Mouse (Mus musculus) hindbrain, embryonic 12.5 days (tissue): ENCODE measurements around the gene Cd83. TPM values are rescaled to one million over a fixed set of nuclear protein-coding genes. Genes with fewer than 3 reads are reported as not detected.

Experiments used
- ATAC-seq: fragments of 200-750 bp; cut with Nextera tagmentation; 2 replicates; pipeline ENCODE4 v1.8.0; 2017; ENCODE audit warnings: moderate TSS enrichment; ENCODE audit not compliant: low FRiP score
- H3K27ac ChIP-seq: fragments of 300-500 bp; sonication (generic); 2 replicates; pipeline ENCODE4 v1.5.1; 2016; ENCODE audit warnings: mild to moderate bottlenecking
- H3K27me3 ChIP-seq: fragments of 300-500 bp; sonication (generic); 2 replicates; pipeline ENCODE4 v1.6.1; 2016; ENCODE audit warnings: mild to moderate bottlenecking
- H3K36me3 ChIP-seq: fragments of 300-500 bp; sonication (generic); 2 replicates; pipeline ENCODE4 v1.6.1; 2016; ENCODE audit warnings: mild to moderate bottlenecking
- H3K4me1 ChIP-seq: fragments of 300-500 bp; sonication (generic); 2 replicates; pipeline ENCODE4 v1.6.1; 2016
- H3K4me2 ChIP-seq: fragments of 300-500 bp; sonication (generic); replicated peaks from 2 replicates; pipeline ENCODE4 v1.6.1; 2016; ENCODE audit warnings: mild to moderate bottlenecking
- H3K4me3 ChIP-seq: fragments of 300-500 bp; sonication (generic); 2 replicates; pipeline ENCODE4 v1.5.1; 2016; ENCODE audit warnings: mild to moderate bottlenecking
- H3K9ac ChIP-seq: fragments of 300-500 bp; sonication (generic); 2 replicates; pipeline ENCODE4 v1.6.1; 2016; ENCODE audit warnings: mild to moderate bottlenecking, moderate library complexity
- H3K9me3 ChIP-seq: fragments of 300-500 bp; sonication (generic); replicated peaks from 2 replicates; pipeline ENCODE4 v1.6.1; 2016; ENCODE audit warnings: mild to moderate bottlenecking
- WGBS: fragments of 180-500 bp; shearing (Covaris S2); methylation state at CpG from one replicate; pipeline ENCODE4 v1.1.7; 2016; 5-methylcytosine and 5-hydroxymethylcytosine counted together
- polyA plus RNA-seq: library from polyadenylated mRNA; unstranded; fragments of >200 nt; fragmentation: Nextera tagmentation; extraction: Ambion mirVana; gene quantifications from 2 replicates; pipeline ENCODE4 v1.2.1, GENCODE M21; 2016

Gene Cd83
- polyA plus RNA-seq: 10.0 and 11.4 TPM in 2 replicates

GRCm38 (mm10) chr13:43784725-43785711, at the start of gene Cd83:
Gene Cd83, plus strand, starts transcription at chr13:43784775.
- Histone ChIP-seq H3K9ac (peak within 1 kb of the TSS; percentile 73), H3K4me1 (peaks cover 25% of the 10 kb centered on the region), H3K9me3 (no peaks in the 10 kb centered on the region), H3K27me3 (peaks cover 29% of the 10 kb centered on the region), H3K4me2 (peak within 1 kb of the TSS; percentile 94), H3K27ac (no peak within 1 kb of the TSS), H3K36me3 (no peaks in the 10 kb centered on the region), H3K4me3 (peak within 1 kb of the TSS; percentile 58)
- ATAC-seq: peak; percentile 76
- 5% methylated on average over 71 of the region's 73 CpGs for WGBS

DNA sequence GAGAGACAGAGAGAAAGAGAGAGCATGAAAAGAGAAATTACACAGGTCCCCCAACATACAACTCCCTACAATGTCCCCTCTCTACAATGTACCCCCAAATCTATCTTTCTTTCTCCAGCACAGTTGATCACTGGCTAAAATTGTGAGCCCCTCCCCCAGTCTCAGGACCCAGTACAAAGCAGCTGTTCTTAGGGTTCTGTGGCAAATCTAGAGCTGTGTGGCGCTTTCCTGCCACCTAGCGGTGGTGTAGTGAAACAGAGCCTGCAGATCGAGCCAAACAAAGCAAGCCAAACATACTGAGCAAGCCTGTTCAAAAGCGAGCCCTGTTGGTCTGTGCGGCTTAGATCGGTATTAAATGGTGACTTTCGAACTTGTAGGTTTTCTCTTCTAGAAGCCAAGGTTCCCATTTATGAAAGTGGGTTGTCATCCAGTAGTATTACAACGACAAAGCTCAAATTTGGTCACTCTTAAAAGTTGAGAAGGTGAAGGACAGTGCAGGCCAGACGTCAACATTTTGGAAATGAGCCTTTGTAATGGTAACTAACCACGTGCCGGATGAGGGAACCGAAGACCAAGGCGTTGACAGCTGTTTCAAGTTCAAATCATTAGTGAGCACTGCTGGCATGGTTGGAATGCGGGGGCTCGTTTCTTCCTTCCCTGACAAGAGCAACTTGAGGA, 44.8 kb upstream of the Cd83 start:
- no peak overlapping the region for H3K4me2 ChIP-seq
- WGBS: 24% methylated on average over 15 of the region's 15 CpGs
- H3K36me3 ChIP-seq: no peaks in the 10 kb centered on the region
- peak; percentile 81 for ATAC-seq
- H3K4me3 ChIP-seq: no peak overlapping the region
- H3K27me3 ChIP-seq: no peaks in the 10 kb centered on the region
- H3K27ac ChIP-seq: peak overlapping the region; percentile 50; the same call in 1 of the 2 replicates
- H3K9ac ChIP-seq: no peak overlapping the region
- H3K4me1 ChIP-seq: peaks cover 8% of the 10 kb centered on the region
- no peaks in the 10 kb centered on the region for H3K9me3 ChIP-seq

DNA sequence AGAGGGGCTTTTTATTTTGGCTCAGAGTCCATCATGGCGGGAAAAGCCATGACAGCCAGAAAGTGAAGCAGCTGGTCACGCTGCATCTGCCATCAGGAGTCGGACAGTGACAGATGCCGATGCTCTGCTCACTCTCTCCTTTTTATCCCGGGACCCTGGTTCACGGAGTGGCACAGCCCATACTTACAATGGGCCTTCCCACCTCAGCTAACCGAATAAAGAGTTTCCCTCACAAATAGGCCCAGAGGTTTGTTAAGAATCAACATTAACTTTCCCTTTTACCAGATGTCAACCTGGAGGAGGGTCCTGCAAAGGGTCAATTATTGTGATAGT, 44.3 kb upstream of the Cd83 start:
- Histone ChIP-seq H3K27me3 (no peaks in the 10 kb centered on the region), H3K9ac (no peak overlapping the region), H3K4me1 (peaks cover 8% of the 10 kb centered on the region), H3K36me3 (no peaks in the 10 kb centered on the region), H3K27ac (peak overlapping the region; percentile 50; the same call in 1 of the 2 replicates), H3K9me3 (no peaks in the 10 kb centered on the region), H3K4me2 (no peak overlapping the region), H3K4me3 (no peak overlapping the region)
- 43% methylated on average over 7 of the region's 7 CpGs for WGBS
- peak; percentile 66; the same call in 1 of the 2 replicates for ATAC-seq

- Histone ChIP-seq H3K9me3 (no peaks in the 10 kb centered on the region), H3K4me3 (no peak overlapping the region), H3K27ac (no peak overlapping the region), H3K9ac (no peak overlapping the region), H3K4me1 (peaks cover 8% of the 10 kb centered on the region), H3K27me3 (no peaks in the 10 kb centered on the region), H3K36me3 (no peaks in the 10 kb centered on the region), H3K4me2 (no peak overlapping the region)
- no peak for ATAC-seq
- 62% methylated on average over 3 of the region's 3 CpGs for WGBS
Measured at GRCm38 (mm10) chr13:43742677-43743076, 41.9 kb upstream of the Cd83 start.

- ATAC-seq: no peak
- H3K9ac ChIP-seq: no peak overlapping the region
- WGBS: 79% methylated on average over 7 of the region's 7 CpGs
- H3K9me3 ChIP-seq: no peaks in the 10 kb centered on the region
- no peaks in the 10 kb centered on the region for H3K36me3 ChIP-seq
- H3K4me1 ChIP-seq: peaks cover 8% of the 10 kb centered on the region
- no peaks in the 10 kb centered on the region for H3K27me3 ChIP-seq
- H3K4me3 ChIP-seq: no peak overlapping the region
- no peak overlapping the region for H3K27ac ChIP-seq
- H3K4me2 ChIP-seq: no peak overlapping the region
Measured at GRCm38 (mm10) chr13:43744259-43744658, 40.3 kb upstream of the Cd83 start.

DNA sequence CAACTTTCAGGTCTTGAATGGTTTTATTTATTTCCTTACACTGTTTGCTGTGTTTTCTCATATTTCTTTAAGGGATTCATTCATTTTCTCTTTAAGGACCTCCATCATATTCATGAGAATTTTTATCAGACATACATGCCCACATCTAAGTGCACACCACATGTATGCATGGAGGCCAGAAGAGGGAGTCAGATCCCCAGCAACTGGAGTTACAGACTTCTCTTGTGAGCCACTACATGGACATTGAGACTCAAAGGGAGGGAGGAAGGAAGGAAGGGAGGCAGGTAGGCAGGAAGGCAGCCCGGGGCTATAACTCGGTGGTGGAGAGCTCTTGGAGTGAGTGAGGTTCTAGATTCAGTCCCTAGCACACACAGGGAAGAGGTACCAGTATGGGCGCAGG, 34.3 kb upstream of the Cd83 start:
- no peaks in the 10 kb centered on the region for H3K9me3 ChIP-seq
- no peak for ATAC-seq
- 77% methylated on average over 3 of the region's 3 CpGs for WGBS
- H3K27me3 ChIP-seq: no peaks in the 10 kb centered on the region
- no peaks in the 10 kb centered on the region for H3K36me3 ChIP-seq
- H3K4me1 ChIP-seq: peaks cover 6% of the 10 kb centered on the region; the same call in 1 of the 2 replicates
- no peak overlapping the region for H3K27ac ChIP-seq
- H3K4me2 ChIP-seq: no peak overlapping the region
- H3K9ac ChIP-seq: no peak overlapping the region
- no peak overlapping the region for H3K4me3 ChIP-seq

DNA sequence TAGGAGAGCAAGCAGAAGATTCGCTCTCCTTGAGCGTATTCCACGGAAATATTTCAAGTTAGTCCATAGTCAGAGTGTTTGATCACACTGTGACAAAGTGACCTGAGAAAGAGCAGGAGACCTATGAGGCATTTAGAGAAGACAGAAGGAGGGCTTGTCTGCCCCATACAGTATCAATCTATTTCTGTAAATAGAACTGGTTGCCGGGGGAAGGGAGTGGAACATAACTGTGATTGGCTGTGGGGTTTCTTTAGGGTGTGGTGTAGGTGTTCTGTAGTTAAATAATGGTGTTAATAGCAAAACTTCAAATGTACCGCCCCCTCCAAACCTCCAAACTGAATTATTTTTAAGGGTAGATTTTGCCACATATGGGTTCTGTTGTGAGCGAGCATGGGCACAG, 33.6 kb upstream of the Cd83 start:
- WGBS: 94% methylated on average over 6 of the region's 6 CpGs
- Histone ChIP-seq H3K9me3 (no peaks in the 10 kb centered on the region), H3K4me1 (peaks cover 6% of the 10 kb centered on the region; the same call in 1 of the 2 replicates), H3K9ac (no peak overlapping the region), H3K27me3 (no peaks in the 10 kb centered on the region), H3K4me3 (no peak overlapping the region), H3K36me3 (no peaks in the 10 kb centered on the region), H3K4me2 (no peak overlapping the region), H3K27ac (no peak overlapping the region)
- no peak for ATAC-seq

DNA sequence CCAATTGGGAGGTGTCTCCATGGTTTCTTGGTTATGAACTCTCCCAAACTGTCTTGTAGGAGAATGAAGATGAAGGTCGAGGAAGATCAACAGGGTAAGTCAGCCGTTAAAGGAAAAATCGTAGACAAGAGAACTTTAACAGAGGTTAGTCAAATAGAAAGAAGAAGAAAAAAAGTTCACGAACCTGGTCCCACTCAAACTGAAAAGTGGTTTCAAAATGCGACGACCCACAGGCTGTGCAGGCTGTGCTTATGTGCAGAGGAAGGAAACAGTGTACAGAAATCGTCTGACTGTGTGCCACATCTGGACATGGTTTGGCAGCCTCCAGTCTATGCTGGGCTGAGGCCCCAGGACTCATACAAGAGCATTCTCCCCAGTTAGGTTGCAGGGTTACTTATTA, 32.2 kb upstream of the Cd83 start:
- no peak for ATAC-seq
- H3K9ac ChIP-seq: no peak overlapping the region
- WGBS: 82% methylated on average over 7 of the region's 7 CpGs
- H3K4me2 ChIP-seq: no peak overlapping the region
- no peaks in the 10 kb centered on the region for H3K36me3 ChIP-seq
- no peak overlapping the region for H3K27ac ChIP-seq
- peaks cover 6% of the 10 kb centered on the region; the same call in 1 of the 2 replicates for H3K4me1 ChIP-seq
- no peaks in the 10 kb centered on the region for H3K27me3 ChIP-seq
- H3K4me3 ChIP-seq: no peak overlapping the region
- H3K9me3 ChIP-seq: no peaks in the 10 kb centered on the region

DNA sequence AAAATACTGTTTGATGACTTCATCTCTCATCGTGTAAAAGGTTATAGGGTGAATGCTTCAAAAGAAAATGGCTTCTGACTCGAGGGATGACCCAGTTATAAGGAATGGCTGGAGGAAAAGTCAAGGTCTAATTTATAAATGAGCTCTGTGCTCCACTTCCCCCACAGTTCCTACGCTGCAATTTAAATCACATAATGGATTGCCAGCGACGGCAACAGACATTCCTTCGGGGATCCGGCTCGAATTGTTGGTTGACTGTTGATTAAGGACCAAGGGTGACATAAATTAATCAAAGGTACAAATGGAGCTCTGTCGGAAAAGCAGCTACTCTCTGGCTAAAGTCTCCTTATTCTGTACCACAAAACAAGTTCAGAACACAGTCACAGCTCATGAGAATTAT, 30.9 kb upstream of the Cd83 start:
- no peaks in the 10 kb centered on the region for H3K36me3 ChIP-seq
- no peak overlapping the region for H3K4me2 ChIP-seq
- no peaks in the 10 kb centered on the region for H3K27me3 ChIP-seq
- H3K27ac ChIP-seq: no peak overlapping the region
- H3K4me3 ChIP-seq: no peak overlapping the region
- 42% methylated on average over 9 of the region's 9 CpGs for WGBS
- H3K9ac ChIP-seq: no peak overlapping the region
- peaks cover 6% of the 10 kb centered on the region; the same call in 1 of the 2 replicates for H3K4me1 ChIP-seq
- no peak for ATAC-seq
- no peaks in the 10 kb centered on the region for H3K9me3 ChIP-seq

DNA sequence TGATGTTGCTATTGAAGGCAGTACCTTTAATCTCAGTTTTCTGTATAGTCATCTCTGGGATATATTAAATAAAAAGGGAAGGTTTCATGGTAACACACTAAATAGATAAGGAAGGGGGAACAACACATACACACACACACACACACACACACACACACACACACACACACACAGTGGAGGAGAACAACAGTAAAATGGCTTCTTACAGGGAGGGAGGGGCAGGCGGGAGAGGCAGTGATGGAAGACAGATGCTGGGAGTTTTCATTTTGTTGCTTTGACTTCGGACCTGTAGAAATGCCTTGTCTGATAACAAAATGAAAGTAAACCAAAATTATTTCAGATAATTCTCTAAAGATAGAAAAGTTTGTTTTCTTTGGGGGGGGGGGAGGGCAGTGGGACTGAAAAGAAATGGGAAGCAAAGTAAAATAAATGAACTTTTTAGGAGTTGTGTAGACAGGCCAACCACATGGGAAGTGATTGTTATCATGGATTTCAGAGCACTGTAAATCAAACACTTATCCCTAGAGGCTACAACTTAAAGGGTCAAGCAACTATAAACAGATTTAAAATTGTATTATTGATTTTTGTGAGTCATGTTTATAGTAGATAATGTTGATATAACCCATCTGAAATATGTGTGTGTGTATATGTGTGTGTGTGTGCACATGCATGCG, 30.0 kb upstream of the Cd83 start:
- no peak overlapping the region for H3K27ac ChIP-seq
- 91% methylated on average over 3 of the region's 3 CpGs for WGBS
- ATAC-seq: no peak

GRCm38 (mm10) chr13:43755573-43755972, 29.0 kb upstream of the Cd83 start:
- Histone ChIP-seq H3K9me3 (no peaks in the 10 kb centered on the region), H3K36me3 (no peaks in the 10 kb centered on the region), H3K27ac (no peak overlapping the region), H3K4me3 (no peak overlapping the region), H3K27me3 (no peaks in the 10 kb centered on the region), H3K4me2 (no peak overlapping the region), H3K4me1 (peaks cover 6% of the 10 kb centered on the region; the same call in 1 of the 2 replicates), H3K9ac (no peak overlapping the region)
- ATAC-seq: no peak
- 67% methylated on average over 7 of the region's 7 CpGs for WGBS

More for the DNA sequence above, 30.0 kb upstream of the Cd83 start:
- Histone ChIP-seq H3K9ac (no peak overlapping the region), H3K9me3 (no peaks in the 10 kb centered on the region), H3K4me3 (no peak overlapping the region), H3K4me2 (no peak overlapping the region), H3K27me3 (no peaks in the 10 kb centered on the region), H3K4me1 (peaks cover 6% of the 10 kb centered on the region; the same call in 1 of the 2 replicates), H3K36me3 (no peaks in the 10 kb centered on the region)
